Mouse (Mus musculus) erythroblast, embryonic 14.5 days (primary cell): ENCODE measurements around the gene Spag17.

Source experiments
- GATA1 ChIP-seq: IDR thresholded peaks from 2 replicates; pipeline ENCODE4 v1.6.1; 2012; ENCODE audit warnings: low read length, inconsistent platforms, mixed read lengths
- TAL1 ChIP-seq: IDR thresholded peaks from 3 replicates; pipeline ENCODE4 v1.6.1; 2012; ENCODE audit warnings: low read length, inconsistent platforms, mixed read lengths

GRCm38 (mm10) chr3:99954039-99954602, 68.9 kb downstream of the Spag17 start:
- TF ChIP-seq GATA1 (no peak), TAL1 (no peak)
